Mouse (Mus musculus) olfactory bulb, adult 2 months (tissue): ENCODE measurements around the gene Top3b. TPM values are rescaled to one million over a fixed set of nuclear protein-coding genes. Genes with fewer than 3 reads are reported as not detected.
A peak's percentile ranks its signal among the peaks of the same experiment; 100 is the strongest.

Source experiments
- H3K27ac ChIP-seq: fragments of 200-500 bp; 2 replicates; pipeline ENCODE4 v1.5.1; 2012; ENCODE audit warnings: low read depth, low read length; ENCODE audit not compliant: insufficient read depth
- H3K4me1 ChIP-seq: fragments of 200-500 bp; 2 replicates; pipeline ENCODE4 v1.6.1; 2012; ENCODE audit warnings: low read length; ENCODE audit not compliant: control insufficient read depth, insufficient read depth
- H3K4me3 ChIP-seq: fragments of 200-500 bp; 2 replicates; pipeline ENCODE4 v1.5.1; 2012; ENCODE audit warnings: mild to moderate bottlenecking, low read depth, low read length, moderate library complexity; ENCODE audit not compliant: insufficient read depth
- CTCF ChIP-seq: fragments of 200-500 bp; IDR thresholded peaks from 2 replicates; pipeline ENCODE4 v1.5.1; 2012; ENCODE audit warnings: low read depth, mild to moderate bottlenecking, low read length, moderate library complexity; ENCODE audit not compliant: insufficient read depth
- POLR2A ChIP-seq: fragments of 200-500 bp; IDR thresholded peaks from 2 replicates; pipeline ENCODE4 v1.6.1; 2012; ENCODE audit warnings: mild to moderate bottlenecking, low read depth, low read length, moderate library complexity; ENCODE audit not compliant: insufficient read depth
- WGBS: fragments of 180-500 bp; shearing (Covaris S2); methylation state at CpG from one replicate; pipeline ENCODE4 v1.1.7; 2018; 5-methylcytosine and 5-hydroxymethylcytosine counted together
- polyA plus RNA-seq: library from polyadenylated mRNA; stranded (reverse); fragments of >200 nt; gene quantifications from 2 replicates; pipeline ENCODE4 v1.2.4, GENCODE M21; 2012; ENCODE audit warnings: low replicate concordance; ENCODE audit not compliant: missing spikeins, insufficient read depth, insufficient read length

The Top3b gene
- polyA plus RNA-seq, 1 experiment: not detected

- Histone ChIP-seq H3K4me1 (no peaks in the 10 kb centered on the region), H3K4me3 (no peak overlapping the region), H3K27ac (no peak overlapping the region)
- WGBS: 82% methylated on average over 13 of the region's 13 CpGs
- TF ChIP-seq CTCF: no peak
- TF ChIP-seq POLR2A: no peak
Measured at GRCm38 (mm10) chr16:16856731-16857476, 13.6 kb upstream of the Top3b start.

GRCm38 (mm10) chr16:16862288-16862687 is 8.2 kb upstream of the Top3b start:
- Histone ChIP-seq H3K4me3 (no peak overlapping the region), H3K27ac (no peak overlapping the region), H3K4me1 (no peaks in the 10 kb centered on the region)
- TF ChIP-seq POLR2A (no peak), CTCF (no peak)
- WGBS: 77% methylated on average over 3 of the region's 3 CpGs

- 72% methylated on average over 2 of the region's 2 CpGs for WGBS
- Histone ChIP-seq H3K27ac (no peak within 1 kb of the TSS), H3K4me1 (no peaks in the 10 kb centered on the region), H3K4me3 (no peak within 1 kb of the TSS)
- no peak for TF ChIP-seq POLR2A
Measured at GRCm38 (mm10) chr16:16863978-16864377, 6.6 kb upstream of the Top3b start, which contains the start of gene Igll1. Igll1 (minus strand) TSS chr16:16863985.

GRCm38 (mm10) chr16:16865217-16865616 is 5.3 kb upstream of the Top3b start:
- no peak for TF ChIP-seq POLR2A
- no peak for TF ChIP-seq CTCF

GRCm38 (mm10) chr16:16865696-16866561 is 4.6 kb upstream of the Top3b start:
- 49% methylated on average over 5 of the region's 5 CpGs for WGBS
- H3K27ac ChIP-seq: no peak overlapping the region

More at GRCm38 (mm10) chr16:16865217-16865616, 5.3 kb upstream of the Top3b start:
- H3K27ac ChIP-seq: no peak overlapping the region
- no peak overlapping the region for H3K4me3 ChIP-seq
- H3K4me1 ChIP-seq: no peaks in the 10 kb centered on the region

GRCm38 (mm10) chr16:16870241-16870616 is 307 bp upstream of the Top3b start:
- no peak overlapping the region for H3K27ac ChIP-seq
- peak overlapping the region; percentile 88; the same call in 1 of the 2 replicates for H3K4me3 ChIP-seq
- no peak for TF ChIP-seq CTCF
- TF ChIP-seq POLR2A: no peak
- no peaks in the 10 kb centered on the region for H3K4me1 ChIP-seq
- 33% methylated on average over 7 of the region's 7 CpGs for WGBS

More at GRCm38 (mm10) chr16:16865696-16866561, 4.6 kb upstream of the Top3b start:
- no peaks in the 10 kb centered on the region for H3K4me1 ChIP-seq
- TF ChIP-seq CTCF (no peak), POLR2A (no peak)
- H3K4me3 ChIP-seq: no peak overlapping the region

- WGBS: 94% methylated on average over 5 of the region's 5 CpGs
Measured at GRCm38 (mm10) chr16:16879025-16879424, 8.5 kb downstream of the Top3b start.

GRCm38 (mm10) chr16:16888341-16888740 is 17.8 kb downstream of the Top3b start:
- 97% methylated on average over 1 of the region's 1 CpGs for WGBS
- TF ChIP-seq POLR2A (no peak), CTCF (no peak)
- H3K27ac ChIP-seq: no peak overlapping the region
- no peak overlapping the region for H3K4me3 ChIP-seq
- no peaks in the 10 kb centered on the region for H3K4me1 ChIP-seq

More at GRCm38 (mm10) chr16:16879025-16879424, 8.5 kb downstream of the Top3b start:
- TF ChIP-seq CTCF: no peak
- TF ChIP-seq POLR2A: no peak
- no peak overlapping the region for H3K4me3 ChIP-seq
- no peaks in the 10 kb centered on the region for H3K4me1 ChIP-seq
- no peak overlapping the region for H3K27ac ChIP-seq

GRCm38 (mm10) chr16:16892366-16892765 is 21.8 kb downstream of the Top3b start:
- TF ChIP-seq POLR2A: no peak
- TF ChIP-seq CTCF: no peak
- Histone ChIP-seq H3K4me1 (peaks cover 2% of the 10 kb centered on the region; the same call in 1 of the 2 replicates), H3K27ac (no peak overlapping the region), H3K4me3 (no peak overlapping the region)
- 90% methylated on average over 7 of the region's 7 CpGs for WGBS
